Mouse (Mus musculus) kidney, adult 2 months (tissue): Measurements from ENCODE around the gene Abcd1.

Experiments
- CTCF ChIP-seq: fragments of 200-500 bp; conservative IDR thresholded peaks from 2 replicates; pipeline ENCODE4 v1.5.1; 2011; ENCODE audit warnings: low read depth, mild to moderate bottlenecking, control low read depth, low read length, moderate library complexity, mixed read lengths; ENCODE audit not compliant: insufficient read depth, insufficient read length
- POLR2A ChIP-seq: fragments of 200-500 bp; IDR thresholded peaks from one replicate; pipeline ENCODE4 v1.6.1; 2011; ENCODE audit warnings: low read depth, low read length, control low read depth

GRCm38 (mm10) chrX:73782227-73782626 is 65.8 kb downstream of the Abcd1 start:
- TF ChIP-seq POLR2A, result no peak
- TF ChIP-seq CTCF, result no peak
